Comparison of ENCODE assay signal across 30 mouse cellular contexts in the genomic region with DNA sequence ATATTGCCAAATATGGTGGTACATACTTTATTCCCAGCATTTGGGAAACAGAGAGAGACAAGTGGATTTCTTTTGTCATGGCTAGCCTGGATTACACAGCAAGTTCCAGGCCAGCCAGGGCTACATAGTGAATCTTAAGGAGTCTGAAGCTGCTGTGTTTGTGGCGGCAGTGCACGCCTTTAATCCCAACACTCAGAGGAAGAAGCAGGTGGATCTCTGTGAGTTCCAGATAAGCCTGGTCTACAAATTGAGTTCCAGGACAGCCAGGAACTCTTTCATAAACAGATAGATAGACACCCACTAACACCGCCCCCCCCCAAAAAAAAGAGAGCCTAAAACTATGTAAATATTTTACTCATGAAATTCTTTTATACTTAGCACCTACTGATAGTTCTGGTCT. TPM values are rescaled to one million over a fixed set of nuclear protein-coding genes. Genes with fewer than 3 reads are reported as not detected.
DNase-seq lines count a peak whose midpoint lies in the region; ATAC-seq and TF ChIP-seq lines count a peak whose summit lies in the region.
"Had no signal": no experiment of that assay in that cellular context is flagged by ENCODE, and none has a peak within 500 bp of the region (broad histone marks: within the 10 kb centered on the region; RNA-seq: fewer than 3 reads in every experiment).

No protein-coding gene starts in this region.

- intact Hi-C loops in left cerebral cortex, adult 2 months (cut with DNase I): loop anchor here (5.0 kb wide), 1 partner anchor 194 kb away; the partner anchor contains the start of gene Pdcd2

- no peaks in the 10 kb centered on the region for H3K27me3 ChIP-seq in liver, embryonic 13.5 days
- H3K27me3 ChIP-seq in liver, embryonic 16.5 days (ENCODE audit: control insufficient read depth, insufficient read depth, low read depth, low read length): no peaks in the 10 kb centered on the region
- no peaks in the 10 kb centered on the region for H3K27me3 ChIP-seq in forebrain, postnatal 0 days (ENCODE audit: insufficient read depth, low read length)
- H3K27me3 ChIP-seq: embryonic facial prominence, embryonic 13.5 days; forebrain, embryonic 13.5 days; heart, embryonic 12.5 days; heart, embryonic 15.5 days; hindbrain, embryonic 13.5 days had no signal

- H3K4me1 ChIP-seq in liver, embryonic 13.5 days (replicated peaks): peaks cover 25% of the 10 kb centered on the region
- H3K4me1 ChIP-seq in liver, embryonic 16.5 days (ENCODE audit: control insufficient read depth, low read depth, low read length): peaks cover 3% of the 10 kb centered on the region; the same call in 1 of the 2 replicates
- H3K4me1 ChIP-seq in forebrain, postnatal 0 days (ENCODE audit: insufficient read depth): no peaks in the 10 kb centered on the region
- H3K4me1 ChIP-seq: embryonic facial prominence, embryonic 10.5 days; forebrain, embryonic 13.5 days; heart, embryonic 12.5 days; heart, embryonic 15.5 days; hindbrain, embryonic 10.5 days had no signal

- no peak overlapping the region for H3K4me2 ChIP-seq in liver, embryonic 13.5 days
- H3K4me2 ChIP-seq in liver, embryonic 16.5 days (ENCODE audit: low read depth, low read length): no peak overlapping the region
- H3K4me2 ChIP-seq in forebrain, postnatal 0 days (ENCODE audit: low read depth): no peak overlapping the region
- H3K4me2 ChIP-seq: embryonic facial prominence, embryonic 13.5 days; forebrain, embryonic 13.5 days; heart, embryonic 12.5 days; heart, embryonic 15.5 days; hindbrain, embryonic 13.5 days had no signal

- ATAC-seq in common myeloid progenitor, adult 5-6 weeks (replicated peaks; ENCODE audit: low read depth, poor library complexity, severe bottlenecking): peak; percentile 30; the same call in 1 of the 2 replicates
- ATAC-seq in liver, embryonic 13.5 days (ENCODE audit: low read depth): peak; percentile 76
- ATAC-seq in liver, embryonic 16.5 days (ENCODE audit: low read depth): peak; percentile 48; the same call in 1 of the 2 replicates
- ATAC-seq in megakaryocyte-erythroid progenitor cell, adult 5-6 weeks (replicated peaks; ENCODE audit: low FRiP score, low TSS enrichment, poor library complexity, severe bottlenecking): peak; percentile 75
- no peak for ATAC-seq in forebrain, postnatal 0 days
- ATAC-seq: CD4-positive, CD25-positive, alpha-beta regulatory T cell, adult 4 months; forebrain, embryonic 13.5 days; forebrain, embryonic 16.5 days; hindbrain, embryonic 16.5 days had no signal

- peaks cover 28% of the 10 kb centered on the region for H3K36me3 ChIP-seq in liver, embryonic 13.5 days
- H3K36me3 ChIP-seq in liver, embryonic 16.5 days (ENCODE audit: control insufficient read depth, insufficient read depth): peaks cover 11% of the 10 kb centered on the region
- H3K36me3 ChIP-seq in forebrain, postnatal 0 days (ENCODE audit: insufficient read depth): 0 out of 2 replicates have a peak, but pooled peaks cover under 1% of the 10 kb centered on the region

- no peak for TF ChIP-seq CTCF in left cerebral cortex, adult 2 months (IDR thresholded peaks at IDR 0.05)
- no peak for TF ChIP-seq CTCF in forebrain, postnatal 0 days (IDR thresholded peaks at IDR 0.05; ENCODE audit: low read depth)

- 42% methylated on average over 3 of the region's 3 CpGs for WGBS in liver, embryonic 13.5 days (ENCODE audit: insufficient replicate concordance)
- WGBS in liver, embryonic 16.5 days (ENCODE audit: insufficient replicate concordance): 28% methylated on average over 3 of the region's 3 CpGs
- WGBS in forebrain, postnatal 0 days: 94% methylated on average over 3 of the region's 3 CpGs

- no peaks in the 10 kb centered on the region for H3K9me3 ChIP-seq in liver, embryonic 13.5 days (replicated peaks)
- no peaks in the 10 kb centered on the region for H3K9me3 ChIP-seq in liver, embryonic 16.5 days (replicated peaks; ENCODE audit: control insufficient read depth, low read length)
- H3K9me3 ChIP-seq in forebrain, postnatal 0 days (ENCODE audit: low read length): no peaks in the 10 kb centered on the region
- H3K9me3 ChIP-seq: embryonic facial prominence, embryonic 10.5 days; embryonic facial prominence, embryonic 13.5 days; forebrain, embryonic 13.5 days; heart, embryonic 12.5 days; heart, embryonic 15.5 days; hindbrain, embryonic 10.5 days; hindbrain, embryonic 13.5 days had no signal

- no peak for DNase-seq in liver, embryonic 13.5 days
- no peak for DNase-seq in left cerebral cortex, adult 2 months (ENCODE audit: extremely low spot score in 1 of 2, low spot score in 2 of 2)
- DNase-seq in layer of hippocampus, postnatal 25 days (ENCODE audit: extremely low spot score in 1 of 2, low spot score in 1 of 2): no peak
- DNase-seq in forebrain, postnatal 0 days: no peak
- DNase-seq: adrenal gland, adult 2 months; adrenal gland, postnatal 14 days; cerebellum, adult 11 months; cerebellum, adult 2 months; cerebellum, adult 9-11 months; cerebellum, postnatal 25 days; embryo, embryonic 11 days; gastrocnemius, adult 2 months; gastrocnemius, postnatal 25 days; heart, adult 18-20 months; heart, postnatal 10 days; heart, postnatal 36 days had no signal

- H3K27ac ChIP-seq in liver, embryonic 13.5 days: no peak overlapping the region
- H3K27ac ChIP-seq in liver, embryonic 16.5 days (ENCODE audit: low read length): no peak overlapping the region
- H3K27ac ChIP-seq in left cerebral cortex, adult 2 months: no peak overlapping the region
- no peak overlapping the region for H3K27ac ChIP-seq in forebrain, postnatal 0 days (ENCODE audit: low read depth, low read length)
- H3K27ac ChIP-seq: embryonic facial prominence, embryonic 10.5 days; embryonic facial prominence, embryonic 13.5 days; forebrain, embryonic 13.5 days; gastrocnemius, adult 2 months; heart, embryonic 15.5 days; hindbrain, embryonic 10.5 days; hindbrain, embryonic 13.5 days had no signal

- no peak overlapping the region for H3K4me3 ChIP-seq in liver, embryonic 13.5 days (replicated peaks)
- H3K4me3 ChIP-seq in liver, embryonic 16.5 days (ENCODE audit: low read depth, low read length): no peak overlapping the region
- no peak overlapping the region for H3K4me3 ChIP-seq in left cerebral cortex, adult 2 months
- H3K4me3 ChIP-seq in forebrain, postnatal 0 days (ENCODE audit: low read depth, low read length): no peak overlapping the region
- H3K4me3 ChIP-seq: embryonic facial prominence, embryonic 10.5 days; embryonic facial prominence, embryonic 13.5 days; erythroblast, embryonic 14.5 days; forebrain, embryonic 13.5 days; gastrocnemius, adult 2 months; heart, embryonic 12.5 days; heart, embryonic 15.5 days; hindbrain, embryonic 10.5 days; hindbrain, embryonic 13.5 days had no signal

- H3K9ac ChIP-seq in liver, embryonic 13.5 days: no peak overlapping the region
- H3K9ac ChIP-seq in liver, embryonic 16.5 days (ENCODE audit: low read depth, low read length): no peak overlapping the region
- no peak overlapping the region for H3K9ac ChIP-seq in forebrain, postnatal 0 days
- H3K9ac ChIP-seq: embryonic facial prominence, embryonic 13.5 days; forebrain, embryonic 13.5 days; heart, embryonic 12.5 days; heart, embryonic 15.5 days; hindbrain, embryonic 13.5 days had no signal

RNA-seq across cellular contexts. Expression of gene Chd1, which starts 16.1 kb away (rescaled TPM):
- 75.5 and 100 TPM in 2 replicates for total RNA-seq in common myeloid progenitor, adult 5-6 weeks (2017)
- polyA plus RNA-seq in liver, embryonic 13.5 days (2015; fragmentation: Nextera tagmentation; extraction: Ambion mirVana): 16.8 and 20.5 TPM in 2 replicates
- 9.0 and 10.1 TPM in 2 replicates for polyA plus RNA-seq in liver, embryonic 16.5 days (2015; fragmentation: Nextera tagmentation; extraction: Ambion mirVana)
- 44.4 and 52.7 TPM in 2 replicates for total RNA-seq in megakaryocyte-erythroid progenitor cell, adult 5-6 weeks (2014; fragmentation: Nextera tagmentation)
- total RNA-seq in megakaryocyte-erythroid progenitor cell, adult 5-6 weeks (2017): 73.9 and 85.8 TPM in 2 replicates
- 10 to 100 TPM; 25.0 to 28.5 TPM for total RNA-seq in left cerebral cortex, adult 2 months (2021)
- 10 to 100 TPM; 22.8 to 29.1 TPM for total RNA-seq in layer of hippocampus, postnatal 25 days (2021)
- 14.5 and 20.5 TPM in 2 replicates for total RNA-seq in forebrain, postnatal 0 days (2014; rRNA removed)
- polyA plus RNA-seq in forebrain, postnatal 0 days (2015; fragmentation: Nextera tagmentation; extraction: Ambion mirVana): 9.9 and 14.2 TPM in 2 replicates
